Mouse (Mus musculus): Measurements from ENCODE around the gene Fkrp. TPM values are rescaled to one million over a fixed set of nuclear protein-coding genes. Genes with fewer than 3 reads are reported as not detected.

The Fkrp gene
- polyA plus RNA-seq, 1 experiment, result 1.5 TPM

GRCm38 (mm10) chr7:16838804-16839426 lies 22.4 kb upstream of the Fkrp start:
- Histone ChIP-seq H3K27me3 (ENCODE audit: control insufficient read depth) (no peaks in the 10 kb centered on the region), H3K9me3 (ENCODE audit: control insufficient read depth, low read length) (no peaks in the 10 kb centered on the region), H3K4me3 (replicated peaks) (no peak overlapping the region), H3K4me1 (ENCODE audit: control insufficient read depth) (peaks cover 45% of the 10 kb centered on the region), H3K36me3 (ENCODE audit: control insufficient read depth) (peaks cover 76% of the 10 kb centered on the region)
- TF ChIP-seq TAL1 (IDR thresholded peaks at IDR 0.05; ENCODE audit: low read length) (no peak), GATA1 (IDR thresholded peaks at IDR 0.05; ENCODE audit: low read length) (no peak)

- Histone ChIP-seq H3K4me3 (replicated peaks) (no peak overlapping the region), H3K27me3 (ENCODE audit: control insufficient read depth) (no peaks in the 10 kb centered on the region), H3K9me3 (ENCODE audit: control insufficient read depth, low read length) (no peaks in the 10 kb centered on the region), H3K4me1 (ENCODE audit: control insufficient read depth) (peaks cover 37% of the 10 kb centered on the region), H3K36me3 (ENCODE audit: control insufficient read depth) (peaks cover 84% of the 10 kb centered on the region)
- TF ChIP-seq TAL1 (IDR thresholded peaks at IDR 0.05; ENCODE audit: low read length) (no peak), GATA1 (IDR thresholded peaks at IDR 0.05; ENCODE audit: low read length) (no peak)
These were observed 21.6 kb upstream of the Fkrp start for GRCm38 (mm10) chr7:16837916-16838803.

GRCm38 (mm10) chr7:16830449-16830848 lies 13.9 kb upstream of the Fkrp start:
- Histone ChIP-seq H3K9me3 (ENCODE audit: control insufficient read depth, low read length) (no peaks in the 10 kb centered on the region), H3K27me3 (ENCODE audit: control insufficient read depth) (no peaks in the 10 kb centered on the region), H3K36me3 (ENCODE audit: control insufficient read depth) (peaks cover 100% of the 10 kb centered on the region), H3K4me3 (replicated peaks) (no peak overlapping the region), H3K4me1 (ENCODE audit: control insufficient read depth) (peaks cover 3% of the 10 kb centered on the region)
- TF ChIP-seq GATA1 (IDR thresholded peaks at IDR 0.05; ENCODE audit: low read length), result no peak
- TF ChIP-seq TAL1 (IDR thresholded peaks at IDR 0.05; ENCODE audit: low read length), result no peak

GRCm38 (mm10) chr7:16827274-16827673 lies 10.7 kb upstream of the Fkrp start:
- TF ChIP-seq TAL1 (IDR thresholded peaks at IDR 0.05; ENCODE audit: low read length) (no peak), GATA1 (IDR thresholded peaks at IDR 0.05; ENCODE audit: low read length) (no peak)
- Histone ChIP-seq H3K9me3 (ENCODE audit: control insufficient read depth, low read length) (no peaks in the 10 kb centered on the region), H3K27me3 (ENCODE audit: control insufficient read depth) (no peaks in the 10 kb centered on the region), H3K36me3 (ENCODE audit: control insufficient read depth) (peaks cover 100% of the 10 kb centered on the region), H3K4me3 (replicated peaks) (no peak overlapping the region), H3K4me1 (ENCODE audit: control insufficient read depth) (peaks cover 14% of the 10 kb centered on the region)

- H3K9me3 ChIP-seq (ENCODE audit: control insufficient read depth, low read length), result no peaks in the 10 kb centered on the region
- H3K27me3 ChIP-seq (ENCODE audit: control insufficient read depth), result no peaks in the 10 kb centered on the region
- H3K4me1 ChIP-seq (ENCODE audit: control insufficient read depth), result peaks cover 19% of the 10 kb centered on the region
- H3K36me3 ChIP-seq (ENCODE audit: control insufficient read depth), result peaks cover 100% of the 10 kb centered on the region
- no peak for TF ChIP-seq GATA1 (IDR thresholded peaks at IDR 0.05; ENCODE audit: low read length)
- no peak for TF ChIP-seq TAL1 (IDR thresholded peaks at IDR 0.05; ENCODE audit: low read length)
- H3K4me3 ChIP-seq (replicated peaks), result no peak overlapping the region
These were observed 10.0 kb upstream of the Fkrp start for GRCm38 (mm10) chr7:16826571-16826970.

GRCm38 (mm10) chr7:16825785-16826184 lies 9.3 kb upstream of the Fkrp start:
- TF ChIP-seq GATA1 (IDR thresholded peaks at IDR 0.05; ENCODE audit: low read length) (no peak), TAL1 (IDR thresholded peaks at IDR 0.05; ENCODE audit: low read length) (no peak)
- Histone ChIP-seq H3K9me3 (ENCODE audit: control insufficient read depth, low read length) (no peaks in the 10 kb centered on the region), H3K4me1 (ENCODE audit: control insufficient read depth) (peaks cover 27% of the 10 kb centered on the region), H3K36me3 (ENCODE audit: control insufficient read depth) (peaks cover 99% of the 10 kb centered on the region), H3K4me3 (replicated peaks) (no peak overlapping the region), H3K27me3 (ENCODE audit: control insufficient read depth) (no peaks in the 10 kb centered on the region)

- H3K4me3 ChIP-seq (replicated peaks), result no peak overlapping the region
- no peak for TF ChIP-seq GATA1 (IDR thresholded peaks at IDR 0.05; ENCODE audit: low read length)
- no peak for TF ChIP-seq TAL1 (IDR thresholded peaks at IDR 0.05; ENCODE audit: low read length)
- H3K36me3 ChIP-seq (ENCODE audit: control insufficient read depth), result peaks cover 96% of the 10 kb centered on the region
- peaks cover 47% of the 10 kb centered on the region for H3K4me1 ChIP-seq (ENCODE audit: control insufficient read depth)
- H3K27me3 ChIP-seq (ENCODE audit: control insufficient read depth), result no peaks in the 10 kb centered on the region
- H3K9me3 ChIP-seq (ENCODE audit: control insufficient read depth, low read length), result no peaks in the 10 kb centered on the region
These were observed 7.2 kb upstream of the Fkrp start for GRCm38 (mm10) chr7:16823734-16824133.

GRCm38 (mm10) chr7:16821669-16822101 lies 5.2 kb upstream of the Fkrp start:
- Histone ChIP-seq H3K36me3 (ENCODE audit: control insufficient read depth) (peaks cover 87% of the 10 kb centered on the region), H3K4me3 (replicated peaks) (no peak overlapping the region), H3K27me3 (ENCODE audit: control insufficient read depth) (no peaks in the 10 kb centered on the region), H3K9me3 (ENCODE audit: control insufficient read depth, low read length) (no peaks in the 10 kb centered on the region), H3K4me1 (ENCODE audit: control insufficient read depth) (peaks cover 67% of the 10 kb centered on the region)
- no peak for TF ChIP-seq GATA1 (IDR thresholded peaks at IDR 0.05; ENCODE audit: low read length)
- no peak for TF ChIP-seq TAL1 (IDR thresholded peaks at IDR 0.05; ENCODE audit: low read length)

GRCm38 (mm10) chr7:16821091-16821490 lies 4.6 kb upstream of the Fkrp start:
- peaks cover 65% of the 10 kb centered on the region for H3K4me1 ChIP-seq (ENCODE audit: control insufficient read depth)
- TF ChIP-seq TAL1 (IDR thresholded peaks at IDR 0.05; ENCODE audit: low read length), result no peak
- no peak for TF ChIP-seq GATA1 (IDR thresholded peaks at IDR 0.05; ENCODE audit: low read length)
- peaks cover 81% of the 10 kb centered on the region for H3K36me3 ChIP-seq (ENCODE audit: control insufficient read depth)
- H3K4me3 ChIP-seq (replicated peaks), result no peak overlapping the region
- H3K27me3 ChIP-seq (ENCODE audit: control insufficient read depth), result no peaks in the 10 kb centered on the region
- H3K9me3 ChIP-seq (ENCODE audit: control insufficient read depth, low read length), result no peaks in the 10 kb centered on the region

All from erythroblast, embryonic 14.5 days (primary cell).